Mouse (Mus musculus) G1E (cell line): ENCODE results near the gene Olfr748. TPM values are rescaled to one million over a fixed set of nuclear protein-coding genes. Genes with fewer than 3 reads are reported as not detected.

Source experiments
- ATAC-seq: 2 replicates; pipeline ENCODE4 v1.8.0; 2016; ENCODE audit warnings: mild to moderate bottlenecking; ENCODE audit not compliant: insufficient number of reproducible peaks, poor library complexity, low FRiP score, severe bottlenecking; ENCODE audit errors: extremely low read depth
- DNase-seq: peaks from one replicate; pipeline ENCODE4 v3.0.0; 2012; ENCODE audit warnings: low spot score
- H3K27me3 ChIP-seq: 2 replicates; pipeline ENCODE4 v1.6.1; 2012; ENCODE audit warnings: mild to moderate bottlenecking, low read length, inconsistent platforms; ENCODE audit not compliant: insufficient read depth
- H3K36me3 ChIP-seq: replicated peaks from 2 replicates; pipeline ENCODE3; 2012; ENCODE audit warnings: mild to moderate bottlenecking, inconsistent platforms
- H3K4me1 ChIP-seq: 2 replicates; pipeline ENCODE4 v1.6.1; 2012; ENCODE audit warnings: low read depth, low read length, inconsistent platforms, mixed read lengths; ENCODE audit not compliant: insufficient read depth
- H3K4me3 ChIP-seq: 2 replicates; pipeline ENCODE4 v1.5.1; 2012; ENCODE audit warnings: low read depth, mild to moderate bottlenecking, inconsistent platforms, low read length, moderate library complexity, mixed read lengths
- H3K9me3 ChIP-seq: replicated peaks from 2 replicates; pipeline ENCODE4 v1.6.1; 2012; ENCODE audit warnings: inconsistent platforms
- CTCF ChIP-seq: IDR thresholded peaks from 2 replicates; pipeline ENCODE4 v1.5.1; 2012; ENCODE audit warnings: low read depth, low read length, inconsistent platforms, mixed read lengths
- GATA1 ChIP-seq: IDR thresholded peaks from 2 replicates; pipeline ENCODE4 v1.6.1; 2012; ENCODE audit warnings: borderline replicate concordance, low read length, inconsistent platforms, mixed read lengths
- GATA2 ChIP-seq: IDR thresholded peaks from 2 replicates; pipeline ENCODE4 v1.6.1; 2012; ENCODE audit warnings: low read depth, low read length, inconsistent platforms, borderline replicate concordance
- POLR2AphosphoS5 ChIP-seq: IDR thresholded peaks from 2 replicates; pipeline ENCODE4 v1.6.1; 2012; ENCODE audit warnings: low read depth, low read length, inconsistent platforms; ENCODE audit not compliant: insufficient replicate concordance
- TAL1 ChIP-seq: conservative IDR thresholded peaks from 2 replicates; pipeline ENCODE4 v1.6.1; 2012; ENCODE audit warnings: low read depth, low read length, inconsistent platforms, mixed read lengths
- polyA plus RNA-seq: library from polyadenylated mRNA; stranded (reverse); fragments of >175 nt; gene quantifications from 2 replicates; pipeline ENCODE4 v1.2.3, GENCODE M21; 2012
- total RNA-seq, 2 experiments: library from RNA; stranded (forward) in 1 of 2; stranded (reverse) in 1 of 2; fragments of 200-1000 nt in 1 of 2; fragments of >200 nt in 1 of 2; fragmentation: Nextera tagmentation in 1 of 2; gene quantifications; 2 replicates each; pipeline ENCODE4 v1.2.3; 2014 to 2017

The Olfr748 gene
- total and polyA plus RNA-seq, 3 experiments = 0.11 TPM; not detected in 2

DNA sequence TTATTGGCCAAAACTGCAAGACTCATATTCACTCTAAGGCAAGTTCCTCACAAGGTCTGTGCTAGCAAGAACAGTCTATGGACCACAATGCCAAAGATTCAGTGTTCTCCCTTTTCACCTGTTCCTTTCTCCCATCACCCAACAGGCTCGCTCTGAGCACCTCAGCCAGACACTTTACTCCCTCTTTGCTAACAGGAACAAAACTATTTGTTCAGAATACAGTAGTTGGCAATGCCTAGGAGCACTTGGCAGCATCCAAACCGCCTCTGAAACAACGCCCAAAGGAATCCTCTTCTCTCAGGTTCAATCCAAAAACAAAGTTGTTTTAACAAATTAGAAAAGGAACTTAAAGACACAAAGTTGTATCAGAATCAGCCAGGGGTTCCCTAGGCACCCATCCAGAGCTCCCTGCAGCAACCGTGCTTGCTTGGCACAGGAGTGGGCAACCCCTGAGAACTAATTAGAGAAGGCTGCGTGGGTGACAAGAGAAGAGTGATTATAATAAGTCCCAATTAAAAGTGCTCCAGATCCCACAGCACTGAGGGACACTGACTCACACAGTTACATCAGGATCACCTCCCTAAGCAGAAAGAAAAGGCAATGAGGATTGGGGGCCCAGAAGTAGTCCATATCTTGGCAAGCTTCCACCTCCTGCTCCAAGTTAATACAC, 51.4 kb downstream of the Olfr748 start:
- ATAC-seq (no peak), DNase-seq (no peak)
- Histone ChIP-seq H3K36me3 (peaks cover 5% of the 10 kb centered on the region), H3K4me1 (no peaks in the 10 kb centered on the region), H3K4me3 (no peak overlapping the region), H3K9me3 (no peaks in the 10 kb centered on the region), H3K27me3 (0 out of 2 replicates have a peak, but pooled peaks cover 2% of the 10 kb centered on the region)
- TF ChIP-seq CTCF (no peak), GATA2 (no peak), TAL1 (no peak), POLR2AphosphoS5 (no peak), GATA1 (no peak)

Other genes starting within 250 kb of the Olfr748 start
- gene Olfr741, start 234.6 kb upstream of the Olfr748 start, total RNA-seq (2014; fragmentation: Nextera tagmentation) = not detected in 2 replicates
- 0.16 TPM in 1 of 2 replicates, not detected in the other for gene Olfr741, start 234.6 kb upstream of the Olfr748 start, total RNA-seq (2017)
- not detected in 2 replicates for gene Olfr741, start 234.6 kb upstream of the Olfr748 start, polyA plus RNA-seq
- not detected in 2 replicates for gene Olfr742, start 203.8 kb upstream of the Olfr748 start, total RNA-seq (2014; fragmentation: Nextera tagmentation)
- 0.11 TPM in 1 of 2 replicates, not detected in the other for gene Olfr742, start 203.8 kb upstream of the Olfr748 start, total RNA-seq (2017)
- gene Olfr742, start 203.8 kb upstream of the Olfr748 start, polyA plus RNA-seq = not detected in 2 replicates
- not detected in 2 replicates for gene Olfr743, start 185.5 kb upstream of the Olfr748 start, total RNA-seq (2014; fragmentation: Nextera tagmentation)
- gene Olfr743, start 185.5 kb upstream of the Olfr748 start, total RNA-seq (2017) = 0.22 and 0.23 TPM in 2 replicates
- gene Olfr743, start 185.5 kb upstream of the Olfr748 start, polyA plus RNA-seq = not detected in 2 replicates
- not detected in 2 replicates for gene Olfr744, start 92.5 kb upstream of the Olfr748 start, total RNA-seq (2014; fragmentation: Nextera tagmentation)
- 0.11 TPM in 1 of 2 replicates, not detected in the other for gene Olfr744, start 92.5 kb upstream of the Olfr748 start, total RNA-seq (2017)
- gene Olfr744, start 92.5 kb upstream of the Olfr748 start, polyA plus RNA-seq = not detected in 2 replicates
- not detected in 2 replicates for gene Olfr745, start 68.0 kb upstream of the Olfr748 start, total RNA-seq (2014; fragmentation: Nextera tagmentation)
- 0.27 TPM in 1 of 2 replicates, not detected in the other for gene Olfr745, start 68.0 kb upstream of the Olfr748 start, total RNA-seq (2017)
- gene Olfr745, start 68.0 kb upstream of the Olfr748 start, polyA plus RNA-seq = not detected in 2 replicates
- gene Olfr746, start 60.3 kb upstream of the Olfr748 start, total RNA-seq (2014; fragmentation: Nextera tagmentation) = not detected in 2 replicates
- 0.22 TPM in 1 of 2 replicates, not detected in the other for gene Olfr746, start 60.3 kb upstream of the Olfr748 start, total RNA-seq (2017)
- not detected in 2 replicates for gene Olfr746, start 60.3 kb upstream of the Olfr748 start, polyA plus RNA-seq
- not detected in 2 replicates for gene Olfr747, start 14.2 kb upstream of the Olfr748 start, total RNA-seq (2014; fragmentation: Nextera tagmentation)
- gene Olfr747, start 14.2 kb upstream of the Olfr748 start, total RNA-seq (2017) = not detected in 2 replicates
- gene Olfr747, start 14.2 kb upstream of the Olfr748 start, polyA plus RNA-seq = not detected in 2 replicates
- not detected in 2 replicates for gene Olfr749, start 37.7 kb downstream of the Olfr748 start, total RNA-seq (2014; fragmentation: Nextera tagmentation)
- gene Olfr749, start 37.7 kb downstream of the Olfr748 start, total RNA-seq (2017) = 0.11 and 0.46 TPM in 2 replicates
- gene Olfr749, start 37.7 kb downstream of the Olfr748 start, polyA plus RNA-seq = not detected in 2 replicates
- 36.6 and 45.8 TPM in 2 replicates for gene Ttc5, start 78.1 kb downstream of the Olfr748 start, total RNA-seq (2014; fragmentation: Nextera tagmentation)
- 43.4 and 45.2 TPM in 2 replicates for gene Ttc5, start 78.1 kb downstream of the Olfr748 start, total RNA-seq (2017)
- gene Ttc5, start 78.1 kb downstream of the Olfr748 start, polyA plus RNA-seq = 26.5 and 40.2 TPM in 2 replicates
- gene Ccnb1ip1, start 100.4 kb downstream of the Olfr748 start, total RNA-seq (2014; fragmentation: Nextera tagmentation) = 8.7 and 10.3 TPM in 2 replicates
- gene Ccnb1ip1, start 100.4 kb downstream of the Olfr748 start, total RNA-seq (2017) = 6.1 and 8.3 TPM in 2 replicates
- gene Ccnb1ip1, start 100.4 kb downstream of the Olfr748 start, polyA plus RNA-seq = 0.20 and 0.22 TPM in 2 replicates
- gene Parp2, start 100.5 kb downstream of the Olfr748 start, total RNA-seq (2014; fragmentation: Nextera tagmentation) = 130 and 176 TPM in 2 replicates
- 101 and 111 TPM in 2 replicates for gene Parp2, start 100.5 kb downstream of the Olfr748 start, total RNA-seq (2017)
- gene Parp2, start 100.5 kb downstream of the Olfr748 start, polyA plus RNA-seq = 7.2 and 8.2 TPM in 2 replicates
- 17.0 and 21.3 TPM in 2 replicates for gene Tep1, start 163.2 kb downstream of the Olfr748 start, total RNA-seq (2014; fragmentation: Nextera tagmentation)
- 29.1 and 29.9 TPM in 2 replicates for gene Tep1, start 163.2 kb downstream of the Olfr748 start, total RNA-seq (2017)
- 2.7 and 3.3 TPM in 2 replicates for gene Tep1, start 163.2 kb downstream of the Olfr748 start, polyA plus RNA-seq
- gene Klhl33, start 190.1 kb downstream of the Olfr748 start, total RNA-seq (2014; fragmentation: Nextera tagmentation) = not detected in 2 replicates
- 0.17 and 0.22 TPM in 2 replicates for gene Klhl33, start 190.1 kb downstream of the Olfr748 start, total RNA-seq (2017)
- not detected in 2 replicates for gene Klhl33, start 190.1 kb downstream of the Olfr748 start, polyA plus RNA-seq
- gene Osgep, start 217.5 kb downstream of the Olfr748 start, total RNA-seq (2014; fragmentation: Nextera tagmentation) = 25.6 and 29.9 TPM in 2 replicates
- 94.9 and 117 TPM in 2 replicates for gene Osgep, start 217.5 kb downstream of the Olfr748 start, total RNA-seq (2017)
- 29.3 and 42.4 TPM in 2 replicates for gene Osgep, start 217.5 kb downstream of the Olfr748 start, polyA plus RNA-seq
- 133 and 142 TPM in 2 replicates for gene Apex1, start 217.6 kb downstream of the Olfr748 start, total RNA-seq (2014; fragmentation: Nextera tagmentation)
- 165 and 174 TPM in 2 replicates for gene Apex1, start 217.6 kb downstream of the Olfr748 start, total RNA-seq (2017)
- gene Apex1, start 217.6 kb downstream of the Olfr748 start, polyA plus RNA-seq = 162 and 174 TPM in 2 replicates
- gene Pip4p1, start 223.5 kb downstream of the Olfr748 start, total RNA-seq (2014; fragmentation: Nextera tagmentation) = 23.2 and 45.6 TPM in 2 replicates
- gene Pip4p1, start 223.5 kb downstream of the Olfr748 start, total RNA-seq (2017) = 31.1 and 32.7 TPM in 2 replicates
- 99.9 and 126 TPM in 2 replicates for gene Pip4p1, start 223.5 kb downstream of the Olfr748 start, polyA plus RNA-seq
- 70.0 and 88.4 TPM in 2 replicates for gene Pnp, start 223.7 kb downstream of the Olfr748 start, total RNA-seq (2014; fragmentation: Nextera tagmentation)
- 110 and 112 TPM in 2 replicates for gene Pnp, start 223.7 kb downstream of the Olfr748 start, total RNA-seq (2017)
- gene Pnp, start 223.7 kb downstream of the Olfr748 start, polyA plus RNA-seq = 1.5 TPM in 2 replicates
- gene Gm49342, start 237.1 kb downstream of the Olfr748 start, total RNA-seq (2014; fragmentation: Nextera tagmentation) = 3.2 TPM in 1 of 2 replicates, not detected in the other
- gene Gm49342, start 237.1 kb downstream of the Olfr748 start, total RNA-seq (2017) = not detected in 2 replicates
- 1.5 and 2.0 TPM in 2 replicates for gene Gm49342, start 237.1 kb downstream of the Olfr748 start, polyA plus RNA-seq
- 5.1 and 10.2 TPM in 2 replicates for gene Pnp2, start 248.6 kb downstream of the Olfr748 start, total RNA-seq (2014; fragmentation: Nextera tagmentation)
- gene Pnp2, start 248.6 kb downstream of the Olfr748 start, total RNA-seq (2017) = 0.52 and 1.1 TPM in 2 replicates
- not detected in 2 replicates for gene Pnp2, start 248.6 kb downstream of the Olfr748 start, polyA plus RNA-seq